ENCODE assay signal across 16 mouse cellular contexts in genomic region chr14:75713661-75714060, GRCm38 (mm10). TPM values are rescaled to one million over a fixed set of nuclear protein-coding genes. Genes with fewer than 3 reads are reported as not detected.
DNase-seq lines count a peak whose midpoint lies in the region; ATAC-seq and TF ChIP-seq lines count a peak whose summit lies in the region.
"Had no signal": no experiment of that assay in that cellular context is flagged by ENCODE, and none has a peak within 500 bp of the region (broad histone marks: within the 10 kb centered on the region; RNA-seq: fewer than 3 reads in every experiment).

No protein-coding gene starts in this region.

- no peak overlapping the region for H3K9ac ChIP-seq in forebrain, embryonic 14.5 days (ENCODE audit: low read length)
- no peak overlapping the region for H3K9ac ChIP-seq in kidney, embryonic 16.5 days (replicated peaks; ENCODE audit: low read length)
- H3K9ac ChIP-seq: embryonic facial prominence, embryonic 13.5 days; liver, embryonic 14.5 days; neural tube, embryonic 12.5 days had no signal

- POLR2A ChIA-PET in Patski (lab: Charles Lee) = no interaction called here

- H3K4me3 ChIP-seq in forebrain, embryonic 14.5 days (ENCODE audit: low read depth, low read length) = no peak overlapping the region
- no peak overlapping the region for H3K4me3 ChIP-seq in forebrain, embryonic 10.5 days
- H3K4me3 ChIP-seq in kidney, embryonic 16.5 days (ENCODE audit: low read length) = no peak overlapping the region
- H3K4me3 ChIP-seq: embryonic facial prominence, embryonic 13.5 days; megakaryocyte, embryonic 14.5 days; neural tube, embryonic 12.5 days had no signal

- H3K27ac ChIP-seq in forebrain, embryonic 14.5 days (ENCODE audit: low read depth, low read length) = no peak overlapping the region
- no peak overlapping the region for H3K27ac ChIP-seq in forebrain, embryonic 10.5 days
- H3K27ac ChIP-seq in kidney, embryonic 16.5 days (ENCODE audit: low read length) = no peak overlapping the region
- H3K27ac ChIP-seq: embryonic facial prominence, embryonic 13.5 days; liver, embryonic 14.5 days; neural tube, embryonic 12.5 days had no signal

- no peak for ATAC-seq in forebrain, embryonic 14.5 days
- ATAC-seq in kidney, embryonic 16.5 days (ENCODE audit: low FRiP score, low TSS enrichment) = no peak
- no peak for ATAC-seq in Patski
- ATAC-seq: CD4-positive, CD25-positive, alpha-beta regulatory T cell, adult 4 months had no signal

- TF ChIP-seq CTCF in Patski (IDR thresholded peaks at IDR 0.05) = peak; percentile 56

- in situ Hi-C loops in Patski (cut with MboI; ENCODE audit: low pct_unique_long_range_greater_than_20kb) = no loop called here

- no peak overlapping the region for H3K4me2 ChIP-seq in forebrain, embryonic 14.5 days (ENCODE audit: low read length)
- H3K4me2 ChIP-seq in kidney, embryonic 16.5 days (replicated peaks; ENCODE audit: low read depth, low read length) = no peak overlapping the region
- H3K4me2 ChIP-seq: embryonic facial prominence, embryonic 13.5 days; neural tube, embryonic 12.5 days had no signal

- peak; percentile 62 for DNase-seq in forebrain, embryonic 14.5 days (ENCODE audit: low spot score)
- DNase-seq in forebrain, embryonic 10.5 days (ENCODE audit: extremely low spot score, low spot score) = no peak
- DNase-seq in kidney, adult 9 months = peak; percentile 33
- DNase-seq in 3T3-L1 (ENCODE audit: low read depth, low spot score) (peak; percentile 21), Patski (ENCODE audit: low read depth, low spot score) (no peak)
- no peak for DNase-seq in thymus, postnatal 14 days
- no peak for DNase-seq in layer of hippocampus, postnatal 36 days
- DNase-seq: adrenal gland, postnatal 36 days; cerebellum, adult 11-12 months; right cerebral cortex, adult 18-20 months had no signal

- H3K9me3 ChIP-seq in forebrain, embryonic 14.5 days (replicated peaks; ENCODE audit: control insufficient read depth, low read length) = no peaks in the 10 kb centered on the region
- H3K9me3 ChIP-seq in forebrain, embryonic 10.5 days = no peaks in the 10 kb centered on the region
- H3K9me3 ChIP-seq in kidney, embryonic 16.5 days (ENCODE audit: low read length) = no peaks in the 10 kb centered on the region
- H3K9me3 ChIP-seq: embryonic facial prominence, embryonic 13.5 days; megakaryocyte, embryonic 14.5 days; neural tube, embryonic 12.5 days had no signal

- H3K27me3 ChIP-seq in forebrain, embryonic 14.5 days (replicated peaks; ENCODE audit: control insufficient read depth, insufficient read depth, low read length) = no peaks in the 10 kb centered on the region
- no peaks in the 10 kb centered on the region for H3K27me3 ChIP-seq in forebrain, embryonic 10.5 days (ENCODE audit: poor library complexity, severe bottlenecking)
- H3K27me3 ChIP-seq in kidney, embryonic 16.5 days (ENCODE audit: insufficient read depth, low read length) = no peaks in the 10 kb centered on the region
- no peaks in the 10 kb centered on the region for H3K27me3 ChIP-seq in Patski
- H3K27me3 ChIP-seq: embryonic facial prominence, embryonic 13.5 days; megakaryocyte, embryonic 14.5 days; neural tube, embryonic 12.5 days had no signal

- 69% methylated on average over 4 of the region's 4 CpGs for WGBS in forebrain, embryonic 14.5 days
- WGBS in forebrain, embryonic 10.5 days = 87% methylated on average over 4 of the region's 4 CpGs
- 73% methylated on average over 4 of the region's 4 CpGs for WGBS in kidney, embryonic 16.5 days

- CTCF ChIA-PET in Patski (lab: Charles Lee) = interaction anchor here (0.5 to 1.0 kb wide), 4 partner anchors 11 to 57 kb away, joined by 3 read pairs; no protein-coding TSS in a partner anchor

- H3K36me3 ChIP-seq in forebrain, embryonic 14.5 days (ENCODE audit: control insufficient read depth, insufficient read depth, low read length) = peaks cover 80% of the 10 kb centered on the region
- peaks cover 93% of the 10 kb centered on the region for H3K36me3 ChIP-seq in forebrain, embryonic 10.5 days (replicated peaks)
- H3K36me3 ChIP-seq in kidney, embryonic 16.5 days (ENCODE audit: insufficient read depth, low read length) = peaks cover 59% of the 10 kb centered on the region

- H3K4me1 ChIP-seq in forebrain, embryonic 14.5 days (ENCODE audit: control insufficient read depth, insufficient read depth, low read length) = no peaks in the 10 kb centered on the region
- no peaks in the 10 kb centered on the region for H3K4me1 ChIP-seq in forebrain, embryonic 10.5 days
- no peaks in the 10 kb centered on the region for H3K4me1 ChIP-seq in kidney, embryonic 16.5 days (ENCODE audit: insufficient read depth, low read length)
- H3K4me1 ChIP-seq: embryonic facial prominence, embryonic 13.5 days; megakaryocyte, embryonic 14.5 days; neural tube, embryonic 12.5 days had no signal

RNA-seq across cellular contexts. Expression of gene Cog3, which starts 40.7 kb away (rescaled TPM):
- polyA plus RNA-seq in forebrain, embryonic 14.5 days (2014; fragmentation: Nextera tagmentation; extraction: Ambion mirVana) = 22.5 and 23.4 TPM in 2 replicates
- polyA plus RNA-seq in forebrain, embryonic 10.5 days (2016; fragmentation: Nextera tagmentation; extraction: Ambion mirVana) = 17.7 and 18.6 TPM in 2 replicates
- 24.2 and 25.2 TPM in 2 replicates for polyA plus RNA-seq in kidney, embryonic 16.5 days (2015; fragmentation: Nextera tagmentation; extraction: Ambion mirVana)
- 25.8 TPM for polyA plus RNA-seq in Patski (2021)
- 10 to 100 TPM; 25.4 to 27.8 TPM for total RNA-seq in layer of hippocampus, postnatal 36 days (2021)

Comparison
In these comparisons a context has a peak if more than half of its experiments do, and no peak if none do; other contexts are left out.
1. DNase-seq: peak in forebrain, embryonic 14.5 days (single experiment), kidney, adult 9 months (single experiment) and 3T3-L1 (single experiment); none in forebrain, embryonic 10.5 days (single experiment), Patski (single experiment), thymus, postnatal 14 days (single experiment) and layer of hippocampus, postnatal 36 days (0 of 2).